Mouse (Mus musculus): ENCODE data around the gene Scyl2. TPM values are rescaled to one million over a fixed set of nuclear protein-coding genes. Genes with fewer than 3 reads are reported as not detected.

Gene Scyl2
- polyA plus RNA-seq (2015; fragmentation: Nextera tagmentation; extraction: Ambion mirVana), result 3.5 and 4.8 TPM in 2 replicates

DNA sequence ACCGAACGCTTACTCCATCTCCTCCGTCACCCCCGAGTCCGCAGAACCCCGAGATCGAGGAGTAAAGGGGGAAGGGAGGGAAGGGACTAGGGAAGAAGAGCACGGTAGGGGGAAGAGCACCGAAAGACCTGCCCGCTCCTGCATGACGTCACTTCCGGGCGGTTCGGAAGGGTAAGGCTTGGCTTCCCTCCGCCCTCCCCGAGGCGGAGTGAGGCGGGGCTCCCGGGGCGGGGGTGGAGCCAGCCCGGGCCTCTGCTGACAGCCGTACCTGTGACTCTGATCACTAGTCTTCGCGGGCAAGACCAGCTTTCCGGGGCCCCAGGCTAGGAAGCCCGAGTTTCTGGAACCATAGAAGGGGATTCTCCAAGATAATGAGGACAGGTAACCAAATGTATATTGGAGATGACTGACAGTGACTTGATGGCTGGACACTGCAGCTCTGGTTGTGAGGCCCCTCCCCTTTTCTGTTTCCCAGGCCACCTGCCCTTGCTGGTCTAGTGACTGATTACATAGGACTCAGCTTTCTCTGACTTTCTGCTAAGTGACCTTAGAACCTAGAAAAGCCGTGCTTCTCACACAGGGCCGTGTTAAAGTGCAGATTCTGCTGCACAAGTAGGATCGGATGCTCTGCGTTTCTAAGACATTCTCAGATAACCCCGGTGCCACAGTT, at the start of gene Scyl2:
TSS of gene Scyl2 (minus strand) at position 147 of the 670 bp plus-strand sequence.
- DNase-seq (peak; percentile 98), ATAC-seq (peak; percentile 99)
- no peaks in the 10 kb centered on the region for H3K27me3 ChIP-seq (ENCODE audit: insufficient read depth, low read length)
- H3K27ac ChIP-seq (ENCODE audit: low read depth), result peak within 1 kb of the TSS; percentile 94
- H3K9ac ChIP-seq (replicated peaks), result peak within 1 kb of the TSS; percentile 96
- no peaks in the 10 kb centered on the region for H3K9me3 ChIP-seq (ENCODE audit: low read length)
- peak within 1 kb of the TSS; percentile 97 for H3K4me3 ChIP-seq (ENCODE audit: low read depth, low read length)
- TF ChIP-seq CTCF (IDR thresholded peaks at IDR 0.05; ENCODE audit: low read depth), result no peak
- no peak for TF ChIP-seq EP300 (IDR thresholded peaks at IDR 0.05; ENCODE audit: low read depth)
- H3K4me2 ChIP-seq (ENCODE audit: low read depth, low read length), result peak within 1 kb of the TSS; percentile 88
- H3K4me1 ChIP-seq (ENCODE audit: insufficient read depth), result peaks cover 21% of the 10 kb centered on the region
- 5% methylated on average over 28 of the region's 31 CpGs for WGBS (ENCODE audit: insufficient replicate concordance)
- H3K36me3 ChIP-seq (replicated peaks; ENCODE audit: insufficient read depth, low read length), result no peaks in the 10 kb centered on the region

DNA sequence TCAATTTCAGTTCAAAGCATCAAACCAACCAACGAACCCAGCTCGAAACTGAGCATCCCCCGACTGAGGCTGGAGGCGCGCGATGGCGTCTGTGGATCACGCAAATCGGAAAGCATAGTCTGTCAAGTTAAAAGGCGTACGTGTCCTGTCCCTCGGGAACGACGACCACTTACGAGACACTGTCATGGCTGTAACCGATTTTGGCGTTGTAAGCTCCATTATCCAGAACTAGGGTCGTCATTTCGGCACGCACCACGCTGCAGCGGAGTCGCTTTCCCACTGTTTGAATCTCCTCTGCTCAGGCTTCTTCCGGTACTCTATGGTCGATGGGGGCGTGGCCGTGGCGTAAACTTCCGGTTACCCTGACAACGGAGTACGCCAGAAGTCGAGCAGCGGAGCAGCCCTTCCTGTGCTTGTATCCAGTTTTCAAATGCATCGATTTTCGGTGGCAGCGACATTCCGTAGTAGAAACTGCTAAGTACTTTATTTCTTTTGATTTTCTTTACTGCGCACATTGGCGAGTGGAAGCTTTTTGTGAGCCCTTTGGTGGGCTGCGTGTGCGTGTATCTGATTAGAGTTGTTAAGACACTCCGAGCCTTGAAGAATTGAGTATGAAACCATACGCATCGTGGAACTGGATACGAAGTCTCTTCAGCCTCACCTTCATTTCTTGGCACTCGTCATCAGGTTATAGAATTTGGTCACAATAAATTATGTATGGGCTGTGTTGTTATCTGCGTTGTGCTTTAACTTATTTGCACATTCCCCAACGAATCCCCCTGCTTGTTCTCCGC, 46.1 kb upstream of the Scyl2 start, which contains the start of gene Actr6:
TSS of gene Actr6 (minus strand) at position 295 of the 794 bp plus-strand sequence.
- peaks cover 13% of the 10 kb centered on the region for H3K4me1 ChIP-seq (ENCODE audit: insufficient read depth)
- peak within 1 kb of the TSS; percentile 60 for H3K9ac ChIP-seq (replicated peaks)
- H3K27ac ChIP-seq (ENCODE audit: low read depth), result peak within 1 kb of the TSS; percentile 62
- H3K36me3 ChIP-seq (replicated peaks; ENCODE audit: insufficient read depth, low read length), result peaks cover 1% of the 10 kb centered on the region
- ATAC-seq (peak; percentile 99), DNase-seq (peak; percentile 95)
- peak within 1 kb of the TSS; percentile 78 for H3K4me3 ChIP-seq (ENCODE audit: low read depth, low read length)
- TF ChIP-seq CTCF (IDR thresholded peaks at IDR 0.05; ENCODE audit: low read depth), result no peak
- peak; percentile 39 for TF ChIP-seq EP300 (IDR thresholded peaks at IDR 0.05; ENCODE audit: low read depth)
- no peaks in the 10 kb centered on the region for H3K27me3 ChIP-seq (ENCODE audit: insufficient read depth, low read length)
- WGBS (ENCODE audit: insufficient replicate concordance), result 1% methylated on average over 49 of the region's 49 CpGs
- no peaks in the 10 kb centered on the region for H3K9me3 ChIP-seq (ENCODE audit: low read length)
- H3K4me2 ChIP-seq (ENCODE audit: low read depth, low read length), result peak within 1 kb of the TSS; percentile 72

DNA sequence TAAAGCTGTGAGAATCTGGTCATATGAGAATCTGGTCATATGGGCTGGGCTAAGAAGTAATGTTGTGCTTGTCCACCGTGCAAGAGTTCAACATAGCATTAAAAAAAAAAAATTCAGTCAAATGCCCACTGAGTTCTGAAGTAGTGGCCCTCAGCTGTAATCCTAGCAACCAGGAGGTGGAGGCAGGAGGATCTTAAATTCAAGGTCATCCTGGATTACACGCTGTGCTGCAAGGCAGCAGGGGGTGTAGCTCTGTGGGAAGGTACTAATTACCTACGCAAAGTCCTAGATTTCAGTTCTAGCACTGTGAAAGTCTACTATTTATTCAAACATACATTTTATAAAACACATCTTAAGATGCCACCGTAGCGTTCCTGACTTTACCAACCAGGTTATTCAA, 45.3 kb upstream of the Scyl2 start:
- peak overlapping the region; percentile 78 for H3K4me3 ChIP-seq (ENCODE audit: low read depth, low read length)
- H3K36me3 ChIP-seq (replicated peaks; ENCODE audit: insufficient read depth, low read length), result peaks cover 6% of the 10 kb centered on the region
- peak overlapping the region; percentile 62; the same call in 1 of the 2 replicates for H3K27ac ChIP-seq (ENCODE audit: low read depth)
- no peak for DNase-seq
- H3K9ac ChIP-seq (replicated peaks), result peak overlapping the region; percentile 60
- H3K4me1 ChIP-seq (ENCODE audit: insufficient read depth), result peaks cover 13% of the 10 kb centered on the region
- WGBS (ENCODE audit: insufficient replicate concordance), result 12% methylated on average over 5 of the region's 5 CpGs
- TF ChIP-seq EP300 (IDR thresholded peaks at IDR 0.05; ENCODE audit: low read depth), result no peak
- H3K4me2 ChIP-seq (ENCODE audit: low read depth, low read length), result peak overlapping the region; percentile 72
- ATAC-seq, result no peak
- no peaks in the 10 kb centered on the region for H3K9me3 ChIP-seq (ENCODE audit: low read length)
- no peaks in the 10 kb centered on the region for H3K27me3 ChIP-seq (ENCODE audit: insufficient read depth, low read length)

DNA sequence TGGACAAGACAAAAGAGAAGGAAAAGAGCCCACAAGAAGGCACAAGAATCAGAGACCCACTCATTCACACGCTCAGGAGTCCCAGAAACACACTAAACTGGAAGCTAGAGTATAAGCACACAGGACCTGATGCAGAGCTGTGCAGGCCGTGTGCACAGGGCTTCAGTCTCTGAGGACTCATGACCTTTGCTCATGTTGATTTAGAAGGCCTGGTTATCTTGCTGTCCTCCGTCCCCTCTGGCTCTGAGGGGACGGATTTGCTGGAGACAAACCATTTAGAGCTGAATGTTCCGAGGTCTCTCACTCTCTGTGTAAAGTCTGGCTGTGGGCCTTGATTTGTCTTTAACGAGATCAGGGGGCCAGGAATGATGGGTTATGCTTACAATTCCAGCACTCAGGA, 44.3 kb upstream of the Scyl2 start:
- ATAC-seq, result peak; percentile 38; the same call in 1 of the 2 replicates
- WGBS (ENCODE audit: insufficient replicate concordance), result 56% methylated on average over 6 of the region's 6 CpGs
- Histone ChIP-seq H3K9ac (replicated peaks) (no peak overlapping the region), H3K4me2 (ENCODE audit: low read depth, low read length) (peak overlapping the region; percentile 72; the same call in 1 of the 2 replicates), H3K9me3 (ENCODE audit: low read length) (no peaks in the 10 kb centered on the region), H3K4me1 (ENCODE audit: insufficient read depth) (peaks cover 13% of the 10 kb centered on the region), H3K27me3 (ENCODE audit: insufficient read depth, low read length) (no peaks in the 10 kb centered on the region), H3K36me3 (replicated peaks; ENCODE audit: insufficient read depth, low read length) (peaks cover 13% of the 10 kb centered on the region), H3K4me3 (ENCODE audit: low read depth, low read length) (no peak overlapping the region), H3K27ac (ENCODE audit: low read depth) (peak overlapping the region; percentile 63)
- no peak for TF ChIP-seq CTCF (IDR thresholded peaks at IDR 0.05; ENCODE audit: low read depth)
- no peak for TF ChIP-seq EP300 (IDR thresholded peaks at IDR 0.05; ENCODE audit: low read depth)
- no peak for DNase-seq

DNA sequence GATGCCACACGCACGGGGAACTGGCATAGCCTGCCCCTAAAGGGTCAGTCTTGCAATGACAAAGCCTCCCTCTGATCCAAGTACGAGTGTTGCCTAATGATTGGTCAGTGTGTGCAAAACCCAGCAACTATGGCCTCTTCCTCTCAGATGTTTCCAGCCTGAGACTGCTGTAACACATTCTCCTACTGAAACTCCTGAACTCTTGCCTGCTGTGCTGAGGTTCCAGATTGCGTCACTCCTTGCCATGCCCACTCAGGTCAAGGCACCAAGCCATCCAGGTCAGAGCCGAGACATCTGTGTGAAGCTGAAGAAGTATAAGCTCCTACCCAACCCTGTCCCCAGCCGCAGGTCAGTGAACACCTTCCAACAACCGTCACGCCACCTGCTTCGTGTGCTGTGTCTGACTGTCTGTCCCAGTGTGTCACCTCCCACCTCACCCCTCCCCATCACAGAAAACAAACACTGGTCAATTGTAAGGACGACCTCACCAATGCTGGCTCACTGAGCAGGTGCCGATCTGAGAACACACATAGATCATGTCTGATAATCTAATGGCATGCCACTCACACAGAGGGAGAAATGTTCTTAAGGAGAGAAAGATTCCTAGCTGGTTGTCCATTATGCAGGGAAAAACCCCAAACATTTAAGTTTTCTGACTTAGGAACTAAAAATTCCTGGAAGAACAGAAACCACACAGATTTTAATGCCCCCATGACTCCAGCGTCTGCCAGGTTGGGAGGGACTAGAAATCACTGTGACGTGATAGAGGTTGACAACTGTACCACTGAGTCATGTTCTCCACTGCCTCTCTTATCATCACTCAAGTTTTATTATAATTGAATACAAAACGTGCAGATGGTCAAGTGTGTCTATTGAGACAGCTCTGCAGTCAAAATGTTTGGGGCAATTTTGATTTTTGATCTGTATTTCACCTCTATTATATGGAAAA, 36.4 kb upstream of the Scyl2 start:
- Histone ChIP-seq H3K9me3 (ENCODE audit: low read length) (no peaks in the 10 kb centered on the region), H3K4me1 (ENCODE audit: insufficient read depth) (no peaks in the 10 kb centered on the region), H3K4me3 (ENCODE audit: low read depth, low read length) (no peak overlapping the region), H3K27me3 (ENCODE audit: insufficient read depth, low read length) (no peaks in the 10 kb centered on the region), H3K27ac (ENCODE audit: low read depth) (peak overlapping the region; percentile 56), H3K36me3 (replicated peaks; ENCODE audit: insufficient read depth, low read length) (peaks cover 25% of the 10 kb centered on the region), H3K4me2 (ENCODE audit: low read depth, low read length) (0 out of 2 replicates have a peak overlapping the region, but pooled peaks have one; percentile 9), H3K9ac (replicated peaks) (no peak overlapping the region)
- WGBS (ENCODE audit: insufficient replicate concordance), result 62% methylated on average over 14 of the region's 14 CpGs
- DNase-seq (peak; percentile 46), ATAC-seq (peak; percentile 88)
- TF ChIP-seq EP300 (IDR thresholded peaks at IDR 0.05; ENCODE audit: low read depth) (no peak), CTCF (IDR thresholded peaks at IDR 0.05; ENCODE audit: low read depth) (no peak)
